Mouse (Mus musculus) ovary, adult 10 weeks (tissue): Measurements from ENCODE around the gene Cox7b. TPM values are rescaled to one million over a fixed set of nuclear protein-coding genes. Genes with fewer than 3 reads are reported as not detected.

ENCODE experiments used
- polyA plus RNA-seq: library from polyadenylated mRNA; stranded (reverse); fragments of 350-450 nt; fragmentation: Illumina TruSeq; extraction: RNeasy Lipid Tissue Mini Kit (QIAGEN cat#74804); gene quantifications from one replicate; pipeline ENCODE4 v1.2.3, GENCODE M21; 2014

Gene Cox7b
- 490 TPM for polyA plus RNA-seq

GRCm38 (mm10) chrX:106015571-106016322 is at the start of gene Cox7b:
Gene Cox7b, plus strand, starts transcription at chrX:106015700.

GRCm38 (mm10) chrX:106011465-106012159 is 3.9 kb upstream of the Cox7b start, which contains the start of gene Magt1:
Gene Magt1, minus strand, starts transcription at chrX:106011906.

GRCm38 (mm10) chrX:106026418-106027342 is 11.2 kb downstream of the Cox7b start, which contains the start of gene Atp7a:
Gene Atp7a, plus strand, starts transcription at chrX:106027276.

Other genes starting within 250 kb of the Cox7b start
- 359 TPM for gene Atrx, start 86.3 kb upstream of the Cox7b start, polyA plus RNA-seq
- 169 TPM for gene Magt1, start 3.8 kb upstream of the Cox7b start, polyA plus RNA-seq
- gene Atp7a, start 11.6 kb downstream of the Cox7b start, polyA plus RNA-seq: 125 TPM
- gene Tlr13, start 127.5 kb downstream of the Cox7b start, polyA plus RNA-seq: 11.1 TPM
- 122 TPM for gene Pgk1, start 171.4 kb downstream of the Cox7b start, polyA plus RNA-seq
- gene Taf9b, start 205.5 kb downstream of the Cox7b start, polyA plus RNA-seq: 63.0 TPM
- not detected for gene Fnd3c2, start 239.7 kb downstream of the Cox7b start, polyA plus RNA-seq